ENCODE assay signal across 16 mouse cellular contexts in genomic region chr17:27293586-27294207, GRCm38 (mm10).
A peak's percentile ranks its signal among the peaks of the same experiment; 100 is the strongest.
DNase-seq lines count a peak whose midpoint lies in the region; ATAC-seq and TF ChIP-seq lines count a peak whose summit lies in the region.
"Had no signal": no experiment of that assay in that cellular context is flagged by ENCODE, and none has a peak within 500 bp of the region (broad histone marks: within the 10 kb centered on the region; RNA-seq: fewer than 3 reads in every experiment).

No protein-coding gene starts in this region.

- H3K9ac ChIP-seq in kidney, postnatal 0 days (ENCODE audit: low read depth, low read length), result no peak overlapping the region
- H3K9ac ChIP-seq: heart, embryonic 13.5 days; lung, embryonic 14.5 days; stomach, embryonic 15.5 days had no signal

- no peak for TF ChIP-seq CTCF in kidney, postnatal 0 days (IDR thresholded peaks at IDR 0.05; ENCODE audit: low read depth)
- TF ChIP-seq CTCF in kidney, adult 2 months (conservative IDR thresholded peaks at IDR 0.05; ENCODE audit: insufficient read depth, insufficient read length, low read depth, low read length), result no peak
- TF ChIP-seq CTCF in testis, adult 2 months (IDR thresholded peaks at IDR 0.05; ENCODE audit: control insufficient read depth, insufficient read depth, insufficient replicate concordance, low read depth, low read length), result no peak

- no peak overlapping the region for H3K4me3 ChIP-seq in kidney, postnatal 0 days (replicated peaks; ENCODE audit: low read depth, low read length)
- H3K4me3 ChIP-seq in kidney, adult 2 months (ENCODE audit: insufficient read depth, low read depth, low read length), result no peak overlapping the region
- no peak overlapping the region for H3K4me3 ChIP-seq in testis, adult 2 months (ENCODE audit: control insufficient read depth, low read depth, low read length)
- H3K4me3 ChIP-seq: heart, embryonic 13.5 days; stomach, embryonic 15.5 days had no signal

- WGBS in kidney, postnatal 0 days, result 68% methylated on average over 14 of the region's 14 CpGs
- 72% methylated on average over 14 of the region's 14 CpGs for WGBS in kidney, adult 2 months

- TF ChIP-seq POLR2A in kidney, adult 2 months (IDR thresholded peaks at IDR 0.05; ENCODE audit: low read depth, low read length), result no peak
- peak; percentile 31; the same call in 1 of the 2 replicates for TF ChIP-seq POLR2A in testis, adult 2 months (IDR thresholded peaks at IDR 0.05; ENCODE audit: control insufficient read depth, low read depth, low read length)

- H3K4me2 ChIP-seq in kidney, postnatal 0 days (ENCODE audit: low read length), result no peak overlapping the region
- H3K4me2 ChIP-seq: heart, embryonic 13.5 days; liver, embryonic 11.5 days; lung, embryonic 14.5 days; stomach, embryonic 15.5 days had no signal

- H3K27ac ChIP-seq in kidney, postnatal 0 days, result peak overlapping the region; percentile 70
- no peak overlapping the region for H3K27ac ChIP-seq in kidney, adult 2 months (ENCODE audit: insufficient read depth, low read depth, low read length)
- H3K27ac ChIP-seq in testis, adult 2 months (ENCODE audit: control insufficient read depth, insufficient read depth, low read depth, low read length), result no peak overlapping the region; the same call in 1 of the 2 replicates
- H3K27ac ChIP-seq: heart, embryonic 13.5 days; macrophage; stomach, embryonic 15.5 days had no signal

- H3K9me3 ChIP-seq in kidney, postnatal 0 days (replicated peaks; ENCODE audit: low read length), result 0 out of 2 replicates have a peak, but pooled peaks cover 8% of the 10 kb centered on the region
- H3K9me3 ChIP-seq: stomach, embryonic 15.5 days had no signal

- no peaks in the 10 kb centered on the region for H3K36me3 ChIP-seq in kidney, postnatal 0 days (ENCODE audit: insufficient read depth, low read length)
- H3K36me3 ChIP-seq in kidney, adult 2 months (ENCODE audit: control insufficient read depth, insufficient read depth, low read length), result no peaks in the 10 kb centered on the region
- H3K36me3 ChIP-seq in testis, adult 2 months (ENCODE audit: control insufficient read depth, insufficient read depth, low read length), result peaks cover 1% of the 10 kb centered on the region
- H3K36me3 ChIP-seq: heart, embryonic 13.5 days; stomach, embryonic 15.5 days had no signal

- no peaks in the 10 kb centered on the region for H3K4me1 ChIP-seq in kidney, postnatal 0 days (replicated peaks; ENCODE audit: insufficient read depth, low read length)
- peaks cover 4% of the 10 kb centered on the region; the same call in 1 of the 2 replicates for H3K4me1 ChIP-seq in kidney, adult 2 months (ENCODE audit: control insufficient read depth, insufficient read depth, low read length)
- H3K4me1 ChIP-seq in testis, adult 2 months (ENCODE audit: control insufficient read depth, insufficient read depth, low read length), result peaks cover 3% of the 10 kb centered on the region; the same call in 1 of the 2 replicates
- H3K4me1 ChIP-seq: stomach, embryonic 15.5 days had no signal

- no peaks in the 10 kb centered on the region for H3K27me3 ChIP-seq in kidney, postnatal 0 days (ENCODE audit: insufficient read depth, low read length)
- no peaks in the 10 kb centered on the region for H3K27me3 ChIP-seq in kidney, adult 2 months (replicated peaks; ENCODE audit: control insufficient read depth, insufficient read depth, low read length)
- no peaks in the 10 kb centered on the region for H3K27me3 ChIP-seq in testis, adult 2 months (ENCODE audit: control insufficient read depth, insufficient read depth, low read length)
- H3K27me3 ChIP-seq: stomach, embryonic 15.5 days had no signal

- no peak for ATAC-seq in kidney, postnatal 0 days (replicated peaks; ENCODE audit: low FRiP score, low read depth)
- ATAC-seq: inflammation-experienced regulatory T-cells, adult 6 months had no signal

- peak; percentile 20 for DNase-seq in gastrocnemius, postnatal 10 days
- DNase-seq in gastrocnemius, adult 8-10 months (ENCODE audit: low spot score in 2 of 2), result no peak
- DNase-seq in kidney, postnatal 0 days (ENCODE audit: low spot score), result no peak
- DNase-seq in kidney, adult 2 months, result no peak
- DNase-seq in testis, postnatal 14 days (ENCODE audit: low spot score), result no peak
- DNase-seq in lung, postnatal 14 days, result no peak
- DNase-seq: heart, postnatal 36 days; lung, embryonic 14.5 days; midbrain, embryonic 14.5 days; thymus, postnatal 25 days had no signal
